Mouse (Mus musculus) cerebellum, adult 2 months (tissue): ENCODE measurements at regions not wholly inside any gene's neighbourhood (a gene's known extent, or its start where the extent isn't known, plus 50 kb on each side); places are given as distances from the start of the nearest gene placed in this dataset.

Experiments
- CTCF ChIP-seq: fragments of 200-500 bp; IDR thresholded peaks from 2 replicates; pipeline ENCODE4 v1.5.1; 2011; ENCODE audit warnings: low read depth, mild to moderate bottlenecking, control low read depth, low read length, moderate library complexity, borderline replicate concordance; ENCODE audit not compliant: insufficient read depth
- POLR2A ChIP-seq: fragments of 200-500 bp; IDR thresholded peaks from 2 replicates; pipeline ENCODE4 v1.6.1; 2011; ENCODE audit warnings: low read length, control low read depth, borderline replicate concordance; ENCODE audit not compliant: insufficient read depth

GRCm38 (mm10) chr6:99792353-99792752 is 66.2 kb upstream of the Prok2 start:
- TF ChIP-seq CTCF (no peak), POLR2A (no peak)
